In genomic region chr8:124370422-124371183, GRCm38 (mm10) we compare ENCODE assay signal across 20 mouse cellular contexts.
A peak's percentile ranks its signal among the peaks of the same experiment; 100 is the strongest.
DNase-seq lines count a peak whose midpoint lies in the region; ATAC-seq lines count a peak whose summit lies in the region.
"Had no signal": no experiment of that assay in that cellular context is flagged by ENCODE, and none has a peak within 500 bp of the region (broad histone marks: within the 10 kb centered on the region; RNA-seq: fewer than 3 reads in every experiment).

No protein-coding gene starts in this region.

- no peak overlapping the region for H3K27ac ChIP-seq in neural tube, embryonic 11.5 days (ENCODE audit: low read depth, low read length)
- H3K27ac ChIP-seq: forebrain, embryonic 15.5 days; midbrain, embryonic 13.5 days had no signal

- 78% methylated on average over 17 of the region's 17 CpGs for WGBS in neural tube, embryonic 11.5 days

- no peaks in the 10 kb centered on the region for H3K27me3 ChIP-seq in neural tube, embryonic 11.5 days (ENCODE audit: control insufficient read depth, insufficient read depth, low read length)
- H3K27me3 ChIP-seq: forebrain, embryonic 15.5 days; midbrain, embryonic 13.5 days had no signal

- peak; percentile 27 for DNase-seq in embryo, embryonic 10.5 days (ENCODE audit: low spot score)
- DNase-seq in embryo, embryonic 11 days: no peak
- peak; percentile 42 for DNase-seq in neural tube, embryonic 11.5 days (ENCODE audit: low spot score)
- no peak for DNase-seq in neural tube, embryonic 10.5 days (ENCODE audit: extremely low spot score, low spot score)
- DNase-seq in ES-CJ7 (ENCODE audit: low read depth, low spot score): peak; percentile 49
- peak; percentile 39 for DNase-seq in induced T-regulatory cell, adult 2 months (ENCODE audit: low read depth)
- DNase-seq in urinary bladder, adult 18-20 months (ENCODE audit: low spot score in 2 of 2): no peak
- DNase-seq: B cell, adult 2 months; cerebellum, postnatal 14 days; heart, adult 11 months; kidney, adult 8-10 months; kidney, postnatal 36 days; lung, adult 2 months; lung, postnatal 36 days had no signal

- no peaks in the 10 kb centered on the region for H3K9me3 ChIP-seq in neural tube, embryonic 11.5 days (ENCODE audit: control insufficient read depth, low read length)
- H3K9me3 ChIP-seq: forebrain, embryonic 15.5 days; midbrain, embryonic 13.5 days had no signal

- H3K9ac ChIP-seq in neural tube, embryonic 11.5 days (ENCODE audit: low read length): no peak overlapping the region
- H3K9ac ChIP-seq: forebrain, embryonic 15.5 days; midbrain, embryonic 13.5 days had no signal

- no peak overlapping the region for H3K4me2 ChIP-seq in neural tube, embryonic 11.5 days (ENCODE audit: low read depth)
- H3K4me2 ChIP-seq: forebrain, embryonic 15.5 days; midbrain, embryonic 13.5 days had no signal

- no peaks in the 10 kb centered on the region for H3K4me1 ChIP-seq in neural tube, embryonic 11.5 days (ENCODE audit: control insufficient read depth, insufficient read depth, low read length)
- H3K4me1 ChIP-seq: forebrain, embryonic 15.5 days had no signal

- no peak for ATAC-seq in neural tube, embryonic 11.5 days (ENCODE audit: insufficient read depth, low FRiP score, low TSS enrichment)
- no peak for ATAC-seq in megakaryocyte progenitor cell, adult 5-6 weeks (replicated peaks; ENCODE audit: poor library complexity)
- ATAC-seq: forebrain, embryonic 15.5 days; inflammation-experienced regulatory T-cells, adult 6 months; midbrain, embryonic 13.5 days had no signal

- H3K36me3 ChIP-seq in neural tube, embryonic 11.5 days (ENCODE audit: control insufficient read depth, insufficient read depth, low read length): no peaks in the 10 kb centered on the region
- H3K36me3 ChIP-seq: forebrain, embryonic 15.5 days had no signal

- H3K4me3 ChIP-seq in neural tube, embryonic 11.5 days (ENCODE audit: low read depth, low read length): no peak overlapping the region
- H3K4me3 ChIP-seq: erythroblast, embryonic 14.5 days; forebrain, embryonic 15.5 days; midbrain, embryonic 13.5 days; myocyte had no signal

Comparison
In these comparisons a context has a peak if more than half of its experiments do, and no peak if none do; other contexts are left out.
1. DNase-seq: peak in embryo, embryonic 10.5 days (single experiment), neural tube, embryonic 11.5 days (single experiment), ES-CJ7 (single experiment) and induced T-regulatory cell, adult 2 months (single experiment); none in embryo, embryonic 11 days (single experiment), neural tube, embryonic 10.5 days (single experiment) and urinary bladder, adult 18-20 months (0 of 2).